Mouse (Mus musculus) cortical plate, adult 2 months (tissue): ENCODE measurements at regions not wholly inside any gene's neighbourhood (a gene's known extent, or its start where the extent isn't known, plus 50 kb on each side); places are given as distances from the start of the nearest gene placed in this dataset.

ENCODE experiments used
- CTCF ChIP-seq: fragments of 200-500 bp; IDR thresholded peaks from 2 replicates; pipeline ENCODE4 v1.5.1; 2011; ENCODE audit warnings: mild to moderate bottlenecking, control low read depth, low read length; ENCODE audit not compliant: insufficient read depth; ENCODE audit errors: extremely low read depth
- POLR2A ChIP-seq: fragments of 200-500 bp; IDR thresholded peaks from 2 replicates; pipeline ENCODE4 v1.6.1; 2011; ENCODE audit warnings: mild to moderate bottlenecking, low read length, control low read depth; ENCODE audit not compliant: insufficient read depth; ENCODE audit errors: extremely low read depth

- no peak for TF ChIP-seq CTCF
- no peak for TF ChIP-seq POLR2A
These were observed 256.4 kb upstream of the Myo3a start for GRCm38 (mm10) chr2:21970774-21971406.
